Mouse (Mus musculus) frontal cortex, adult 2 months (tissue): ENCODE results near the gene Serpinf1. TPM values are rescaled to one million over a fixed set of nuclear protein-coding genes. Genes with fewer than 3 reads are reported as not detected.

ENCODE experiments used
- polyA plus RNA-seq: library from polyadenylated mRNA; depleted of rRNA; stranded (reverse); fragments of >200 nt; gene quantifications from 2 replicates; pipeline ENCODE4 v1.2.3, GENCODE M21; 2012; rRNA removed

Gene Serpinf1
- polyA plus RNA-seq, 1 experiment = 33.1 TPM

Other genes with a start within 250 kb of the Serpinf1 start
- gene Ovca2, start 243.9 kb downstream of the Serpinf1 start, polyA plus RNA-seq = 17.3 and 18.5 TPM in 2 replicates
- gene Dph1, start 231.5 kb downstream of the Serpinf1 start, polyA plus RNA-seq = 21.2 and 22.2 TPM in 2 replicates
- 25.3 and 28.1 TPM in 2 replicates for gene Rtn4rl1, start 228.9 kb downstream of the Serpinf1 start, polyA plus RNA-seq
- 29.4 and 30.7 TPM in 2 replicates for gene Rpa1, start 74.4 kb downstream of the Serpinf1 start, polyA plus RNA-seq
- gene Smyd4, start 74.3 kb downstream of the Serpinf1 start, polyA plus RNA-seq = 7.1 and 9.9 TPM in 2 replicates
- gene Serpinf2, start 16.9 kb upstream of the Serpinf1 start, polyA plus RNA-seq = 0.10 and 0.11 TPM in 2 replicates
- gene Wdr81, start 32.0 kb upstream of the Serpinf1 start, polyA plus RNA-seq = 13.2 and 14.4 TPM in 2 replicates
- 0.84 and 1.3 TPM in 2 replicates for gene Tlcd2, start 39.0 kb upstream of the Serpinf1 start, polyA plus RNA-seq
- 86.2 and 95.8 TPM in 2 replicates for gene Prpf8, start 64.1 kb upstream of the Serpinf1 start, polyA plus RNA-seq
- gene Rilp, start 87.4 kb upstream of the Serpinf1 start, polyA plus RNA-seq = 2.0 and 2.9 TPM in 2 replicates
- gene Scarf1, start 90.8 kb upstream of the Serpinf1 start, polyA plus RNA-seq = 3.3 and 4.1 TPM in 2 replicates
- gene Slc43a2, start 109.0 kb upstream of the Serpinf1 start, polyA plus RNA-seq = 26.7 and 26.9 TPM in 2 replicates
- gene Pitpna, start 165.4 kb upstream of the Serpinf1 start, polyA plus RNA-seq = 221 and 251 TPM in 2 replicates
- 57.2 and 66.7 TPM in 2 replicates for gene Inpp5k, start 208.3 kb upstream of the Serpinf1 start, polyA plus RNA-seq
- 15.8 and 19.3 TPM in 2 replicates for gene Myo1c, start 227.8 kb upstream of the Serpinf1 start, polyA plus RNA-seq